Mouse (Mus musculus): ENCODE measurements around the gene Dhx38.

Gene Dhx38

DNA sequence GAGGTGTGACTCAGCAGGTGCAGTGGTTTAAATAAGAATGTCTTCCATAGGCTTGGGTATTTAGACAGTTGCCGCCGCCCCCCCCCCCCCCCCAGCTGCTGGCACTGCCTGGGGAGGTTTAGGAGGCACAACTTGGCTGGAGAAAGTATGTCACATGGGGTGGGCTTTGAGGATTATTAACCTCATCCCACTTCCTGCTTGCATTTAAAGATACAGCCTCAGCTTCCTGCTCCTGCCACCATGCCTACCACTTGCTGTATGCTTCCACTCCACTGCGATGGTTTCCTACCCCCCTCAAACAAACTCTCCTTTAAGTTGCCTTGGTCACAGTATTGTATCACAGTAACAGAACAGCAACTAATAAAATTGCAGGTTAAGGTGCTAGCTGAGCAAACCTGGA lies 21.6 kb downstream of the Dhx38 start:
- DNase-seq (ENCODE audit: low read depth): no peak

DNA sequence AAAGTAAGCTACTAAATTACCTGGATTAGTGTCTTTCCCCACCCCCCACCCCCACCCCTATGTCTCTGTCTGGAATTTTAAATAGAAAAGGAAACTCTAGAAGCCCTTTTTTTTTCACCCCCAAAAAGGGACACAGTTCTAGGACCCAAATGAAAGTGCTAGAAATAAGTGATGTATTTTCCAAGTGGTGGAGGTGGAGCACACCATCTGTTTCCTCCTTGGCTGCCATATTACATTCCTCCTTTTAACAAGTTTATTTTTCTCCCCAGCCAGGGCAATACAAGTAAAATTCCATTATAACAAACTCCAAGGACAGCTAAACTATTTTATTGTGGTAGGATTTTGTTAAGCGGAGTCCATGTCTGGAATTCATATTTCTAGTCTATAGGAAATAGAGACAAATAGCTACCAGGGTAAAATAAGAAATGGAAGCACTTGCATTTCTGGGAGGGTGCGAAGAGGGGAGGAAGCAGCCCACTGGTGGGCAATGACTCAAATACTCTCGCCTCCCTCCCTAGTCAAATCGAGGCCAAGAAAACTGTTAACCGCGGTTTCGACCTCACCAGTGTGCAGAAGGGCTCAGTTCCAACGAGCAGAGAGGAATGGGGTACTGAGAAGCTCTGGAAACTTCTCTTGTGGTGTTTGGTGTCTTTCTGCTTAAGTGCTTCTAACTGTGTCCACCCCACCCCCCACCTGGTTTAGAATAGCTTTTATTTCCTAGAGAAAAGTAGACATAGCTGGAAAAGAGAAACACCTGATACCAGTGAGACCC lies 22.7 kb downstream of the Dhx38 start:
- DNase-seq (ENCODE audit: low read depth): peak; percentile 21

DNA sequence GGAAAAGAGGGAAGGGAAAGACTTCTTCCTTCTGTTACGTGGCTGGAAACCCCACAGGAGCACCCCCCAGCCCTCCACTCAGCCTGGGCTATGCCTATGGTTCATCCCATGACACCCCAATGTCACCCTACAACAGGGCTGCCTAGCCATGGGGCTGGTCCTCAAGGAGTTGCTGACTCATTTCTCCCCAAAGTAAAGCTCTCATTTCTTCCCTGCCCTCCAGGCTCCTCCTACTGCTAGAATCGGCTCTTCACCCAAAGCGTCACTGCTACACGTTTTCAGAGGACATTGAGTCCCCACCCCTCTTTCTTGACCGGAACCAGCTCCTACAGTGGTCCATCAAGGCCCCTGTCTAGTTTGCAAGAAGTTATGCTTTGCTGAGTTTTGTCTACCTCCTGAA lies 23.5 kb downstream of the Dhx38 start:
- DNase-seq (ENCODE audit: low read depth): no peak

DNA sequence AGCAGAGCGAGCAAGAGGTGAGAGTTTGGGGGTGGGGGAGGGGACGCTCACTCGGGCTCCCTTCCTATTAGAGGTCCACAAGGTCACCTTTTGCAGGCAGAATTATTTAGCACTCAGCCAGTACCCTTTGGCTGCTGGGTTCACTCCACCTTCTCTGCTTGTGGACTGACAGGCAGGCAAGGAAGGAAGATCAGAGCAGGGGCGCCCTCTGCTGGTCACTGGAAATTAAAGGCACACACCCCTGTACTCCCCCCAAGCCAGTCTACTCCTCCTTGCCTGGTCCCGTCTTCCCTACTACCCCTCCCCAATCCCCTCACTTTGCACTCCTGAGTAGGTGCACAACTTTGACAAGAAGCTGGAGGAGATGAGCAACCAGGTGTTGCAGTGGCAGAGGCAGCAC lies 29.0 kb downstream of the Dhx38 start:
- peak; percentile 32 for DNase-seq (ENCODE audit: low read depth)

DNA sequence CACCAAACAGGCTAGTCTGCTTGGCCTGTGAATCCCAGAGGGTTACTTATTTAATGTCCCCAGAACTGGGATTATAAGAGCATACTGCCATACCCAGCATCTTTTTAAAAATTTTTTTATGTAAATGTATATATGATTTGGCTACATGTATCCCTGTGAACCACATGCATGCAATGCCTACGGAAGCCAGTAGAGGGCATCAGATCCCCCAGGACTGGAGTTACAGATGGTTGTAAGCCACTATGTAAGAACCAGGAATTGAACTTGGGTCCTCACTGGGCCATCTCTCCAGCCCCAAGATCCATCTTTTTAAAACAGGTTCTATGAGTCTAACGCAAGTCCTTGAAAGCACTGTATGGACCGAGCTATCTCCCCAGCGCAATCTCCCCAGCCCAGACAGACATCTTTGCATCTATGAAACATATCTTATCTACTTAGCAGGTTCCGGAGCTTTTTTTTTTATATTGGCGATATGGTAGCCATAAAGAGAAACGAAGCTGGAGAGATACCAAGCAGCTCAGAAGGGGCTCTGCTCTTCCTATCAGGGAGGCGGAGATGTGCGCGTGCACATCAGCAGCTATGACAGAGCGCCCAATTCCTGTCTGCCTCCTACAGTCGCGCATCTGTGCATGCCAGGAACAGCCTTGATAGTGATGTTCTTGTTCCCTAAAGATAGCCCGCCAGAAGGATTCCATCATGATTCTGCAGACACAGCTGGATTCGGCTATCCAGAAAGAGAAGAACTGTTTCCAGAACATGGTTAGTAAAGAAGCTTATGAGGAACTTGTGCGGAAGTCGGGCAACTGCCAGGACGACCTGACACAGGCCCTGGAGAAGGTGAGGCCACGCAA lies 30.3 kb downstream of the Dhx38 start:
- DNase-seq (ENCODE audit: low read depth): no peak

DNA sequence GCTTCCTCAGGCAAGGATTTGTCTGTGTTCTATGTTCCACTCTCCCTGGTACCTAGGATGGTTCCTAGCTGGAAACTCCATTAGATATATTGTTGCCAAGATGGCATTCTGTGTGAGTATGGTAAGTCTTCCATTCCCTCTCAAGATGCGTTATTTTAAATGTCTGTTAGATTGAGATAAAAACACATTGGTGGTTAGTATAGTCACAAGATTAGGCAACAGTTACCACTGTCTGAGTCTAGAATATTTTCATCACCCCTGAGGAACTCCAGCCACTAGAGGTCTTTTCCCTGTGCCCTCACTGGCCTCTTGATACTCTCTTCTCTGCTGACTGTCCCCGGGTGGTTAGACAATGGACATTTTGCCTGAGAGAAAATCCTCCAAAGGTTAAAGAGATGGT lies 41.7 kb downstream of the Dhx38 start:
- no peak for DNase-seq (ENCODE audit: low read depth)

DNA sequence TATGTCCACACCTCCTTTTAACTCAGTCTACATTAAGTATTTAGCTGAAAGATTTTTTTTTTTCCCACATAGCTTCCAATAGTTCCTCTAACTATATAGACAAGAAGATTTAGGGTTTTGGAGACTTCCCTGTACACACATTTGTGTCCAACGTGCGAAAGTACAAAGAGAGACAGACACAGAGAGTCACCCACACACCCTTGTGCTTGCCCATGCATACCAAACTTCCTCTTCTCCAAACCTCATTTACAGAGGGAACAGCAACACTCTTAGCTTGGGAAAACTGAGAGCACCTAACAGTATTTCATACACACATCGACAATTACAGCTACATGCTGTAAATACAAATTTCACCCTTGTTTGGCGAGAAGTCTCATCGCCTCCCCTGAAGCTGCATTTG lies 60.1 kb downstream of the Dhx38 start:
- no peak for DNase-seq (ENCODE audit: low read depth)

DNA sequence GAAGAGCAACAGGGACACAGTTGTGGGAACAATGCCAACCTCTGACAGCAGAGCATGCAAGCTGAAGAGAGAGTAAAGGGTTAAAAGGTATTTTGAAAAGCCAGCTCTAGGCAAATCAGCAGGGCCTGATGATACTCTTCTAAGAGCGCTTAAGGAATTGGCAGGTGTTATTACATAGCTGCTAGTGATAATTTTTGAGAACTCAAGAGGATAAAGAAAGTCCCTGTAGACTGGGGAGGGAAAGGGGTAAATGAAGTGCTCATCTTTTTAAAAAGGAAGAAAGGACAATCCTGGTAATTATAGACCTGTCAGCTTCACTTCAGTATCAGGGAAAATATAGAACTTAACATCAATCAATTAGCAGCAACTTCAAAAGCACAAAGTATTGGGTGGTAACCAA lies 62.1 kb downstream of the Dhx38 start:
- DNase-seq (ENCODE audit: low read depth): no peak

DNA sequence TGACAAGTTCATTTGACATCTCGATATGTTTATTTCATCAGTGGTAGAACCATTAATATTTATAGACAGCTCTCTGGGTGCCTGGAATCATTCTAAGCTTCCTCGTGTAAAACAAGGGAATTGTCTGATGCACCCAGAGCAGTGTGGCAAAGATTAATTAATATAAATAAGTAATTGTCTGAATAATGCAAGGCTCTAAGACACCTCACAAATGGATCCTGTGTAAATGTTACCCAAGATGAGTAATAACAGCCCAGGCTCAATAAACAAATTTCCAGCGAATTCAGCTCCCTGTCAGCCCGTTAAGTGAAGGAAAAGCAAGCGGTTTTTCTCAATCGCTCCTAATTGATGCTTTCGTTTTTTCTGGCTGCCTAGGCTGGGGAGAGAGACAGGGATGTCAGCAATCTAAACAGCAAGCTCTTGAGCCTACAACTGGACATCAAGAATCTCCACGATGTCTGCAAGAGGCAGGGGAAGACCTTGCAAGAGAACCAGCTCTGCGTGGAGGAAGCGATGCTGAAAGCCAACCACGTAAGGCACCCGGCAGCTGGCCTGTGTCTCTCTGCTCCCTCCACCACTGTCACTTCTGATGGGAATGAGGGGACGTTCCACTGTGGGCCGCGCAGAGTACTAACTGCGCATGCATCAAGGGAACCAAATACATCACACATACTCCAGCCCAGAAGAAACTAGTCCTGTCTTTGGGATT lies 66.5 kb downstream of the Dhx38 start:
- no peak for DNase-seq (ENCODE audit: low read depth)
